In genomic region chr14:78641314-78641713, GRCm38 (mm10) we compare ENCODE assay signal across 24 mouse cellular contexts.
"Had no signal": no experiment of that assay in that cellular context is flagged by ENCODE, and none has a peak within 500 bp of the region (broad histone marks: within the 10 kb centered on the region; RNA-seq: fewer than 3 reads in every experiment).

No protein-coding gene starts in this region.

- H3K9me3 ChIP-seq: limb, embryonic 12.5 days; limb, embryonic 15.5 days; megakaryocyte, embryonic 14.5 days; midbrain, embryonic 10.5 days; midbrain, embryonic 13.5 days; neural tube, embryonic 13.5 days; stomach, embryonic 15.5 days had no signal

- ATAC-seq: intestine, embryonic 16.5 days; liver, postnatal 0 days; midbrain, embryonic 13.5 days; midbrain, embryonic 16.5 days had no signal

- H3K36me3 ChIP-seq: limb, embryonic 12.5 days; limb, embryonic 15.5 days; midbrain, embryonic 10.5 days; midbrain, embryonic 13.5 days; neural tube, embryonic 13.5 days; stomach, embryonic 15.5 days had no signal

- DNase-seq: kidney, adult 18-20 months; kidney, adult 9 months; kidney, postnatal 14 days; kidney, postnatal 4 days; left cerebral cortex, postnatal 4 days; liver, postnatal 0 days; retina, postnatal 1 day; right cerebral cortex, postnatal 25 days; spleen, adult 18-20 months; thymus, adult 2 months; thymus, postnatal 14 days; thymus, postnatal 4 days had no signal

- H3K4me3 ChIP-seq: limb, embryonic 12.5 days; limb, embryonic 15.5 days; megakaryocyte, embryonic 14.5 days; midbrain, embryonic 10.5 days; midbrain, embryonic 13.5 days; myocyte; neural tube, embryonic 13.5 days; stomach, embryonic 15.5 days had no signal

- H3K9ac ChIP-seq: limb, embryonic 12.5 days; limb, embryonic 15.5 days; liver, embryonic 14.5 days; liver, postnatal 0 days; midbrain, embryonic 13.5 days; neural tube, embryonic 13.5 days; stomach, embryonic 15.5 days had no signal

- H3K27ac ChIP-seq: limb, embryonic 12.5 days; limb, embryonic 15.5 days; liver, embryonic 14.5 days; midbrain, embryonic 10.5 days; midbrain, embryonic 13.5 days; neural tube, embryonic 13.5 days; stomach, embryonic 15.5 days had no signal

- H3K4me1 ChIP-seq: limb, embryonic 12.5 days; megakaryocyte, embryonic 14.5 days; stomach, embryonic 15.5 days had no signal

- H3K4me2 ChIP-seq: limb, embryonic 12.5 days; limb, embryonic 15.5 days; liver, embryonic 11.5 days; midbrain, embryonic 13.5 days; neural tube, embryonic 13.5 days; stomach, embryonic 15.5 days had no signal

- H3K27me3 ChIP-seq: limb, embryonic 12.5 days; limb, embryonic 15.5 days; midbrain, embryonic 13.5 days; neural tube, embryonic 13.5 days; stomach, embryonic 15.5 days had no signal
